Mouse (Mus musculus) cerebellum, postnatal 25 days (tissue): ENCODE data around the gene Kpna6.
A peak's percentile ranks its signal among the peaks of the same experiment; 100 is the strongest.

Source experiments
- DNase-seq, 2 experiments: peaks; one replicate each; pipeline ENCODE4 v3.0.0; 2021; ENCODE audit warnings: mixed read lengths in 2 of 2

The Kpna6 gene

GRCm38 (mm10) chr4:129645204-129645603 lies 27.4 kb downstream of the Kpna6 start:
- DNase-seq: no peak

GRCm38 (mm10) chr4:129641756-129642155 lies 30.8 kb downstream of the Kpna6 start:
- no peak for DNase-seq

GRCm38 (mm10) chr4:129640638-129641467 lies 31.7 kb downstream of the Kpna6 start, which contains the start of gene Txlna:
TSS of gene Txlna (minus strand) at chr4:129641065.
- peak; percentile 98 to 99 for DNase-seq

- peak; percentile 72 to 74 for DNase-seq
Measured at GRCm38 (mm10) chr4:129640101-129640637, 32.4 kb downstream of the Kpna6 start.

- DNase-seq: no peak
Measured at GRCm38 (mm10) chr4:129639221-129639620, 33.3 kb downstream of the Kpna6 start.

- DNase-seq: no peak
Measured at GRCm38 (mm10) chr4:129633852-129634251, 38.7 kb downstream of the Kpna6 start.

- no peak for DNase-seq
Measured at GRCm38 (mm10) chr4:129631867-129632266, 40.7 kb downstream of the Kpna6 start.

GRCm38 (mm10) chr4:129630944-129631343 lies 41.6 kb downstream of the Kpna6 start:
- DNase-seq: peak; percentile 48 to 71

GRCm38 (mm10) chr4:129626035-129626434 lies 46.5 kb downstream of the Kpna6 start:
- DNase-seq: no peak

GRCm38 (mm10) chr4:129625496-129625895 lies 47.1 kb downstream of the Kpna6 start:
- no peak for DNase-seq

- peak; percentile 74 to 77 for DNase-seq
Measured at GRCm38 (mm10) chr4:129625029-129625370, 47.6 kb downstream of the Kpna6 start.

- DNase-seq: peak; percentile 88 to 91
Measured at GRCm38 (mm10) chr4:129624281-129625028, 48.1 kb downstream of the Kpna6 start.

GRCm38 (mm10) chr4:129623681-129624091 lies 48.9 kb downstream of the Kpna6 start, which contains the start of gene Ccdc28b:
TSS of gene Ccdc28b (minus strand) at chr4:129623947.
- peak; percentile 64 to 74 for DNase-seq

- peak; percentile 56 to 64 for DNase-seq
Measured at GRCm38 (mm10) chr4:129622803-129623535, 49.6 kb downstream of the Kpna6 start.

- DNase-seq: peak; percentile 58 to 62
Measured at GRCm38 (mm10) chr4:129622120-129622802, 50.3 kb downstream of the Kpna6 start.

- DNase-seq: peak; percentile 76 to 79
Measured at GRCm38 (mm10) chr4:129621283-129621841, 51.2 kb downstream of the Kpna6 start.

- peak; percentile 33 to 49 for DNase-seq
Measured at GRCm38 (mm10) chr4:129620419-129621282, 51.9 kb downstream of the Kpna6 start.

- DNase-seq: peak; percentile 95 to 98
Measured at GRCm38 (mm10) chr4:129618786-129619691, 53.5 kb downstream of the Kpna6 start, which contains the start of gene Iqcc. TSS of gene Iqcc (minus strand) at chr4:129619099.

GRCm38 (mm10) chr4:129618031-129618430 lies 54.5 kb downstream of the Kpna6 start:
- no peak for DNase-seq
